Mouse (Mus musculus) liver, embryonic 12.5 days (tissue): ENCODE data around the gene Scp2. TPM values are rescaled to one million over a fixed set of nuclear protein-coding genes. Genes with fewer than 3 reads are reported as not detected.
A peak's percentile ranks its signal among the peaks of the same experiment; 100 is the strongest.

Source experiments
- ATAC-seq: fragments of 200-750 bp; cut with Nextera tagmentation; 2 replicates; pipeline ENCODE4 v1.8.0; 2017; ENCODE audit warnings: moderate number of reproducible peaks, mild to moderate bottlenecking, moderate library complexity
- H3K27ac ChIP-seq: fragments of 300-500 bp; sonication (generic); 2 replicates; pipeline ENCODE4 v1.5.1; 2016; ENCODE audit warnings: mild to moderate bottlenecking
- H3K27me3 ChIP-seq: fragments of 300-500 bp; sonication (generic); replicated peaks from 2 replicates; pipeline ENCODE4 v1.6.1; 2016; ENCODE audit warnings: mild to moderate bottlenecking, moderate library complexity
- H3K36me3 ChIP-seq: fragments of 300-500 bp; sonication (generic); 2 replicates; pipeline ENCODE4 v1.6.1; 2016; ENCODE audit warnings: mild to moderate bottlenecking, moderate library complexity
- H3K4me1 ChIP-seq: fragments of 300-500 bp; sonication (generic); 2 replicates; pipeline ENCODE4 v1.6.1; 2016
- H3K4me2 ChIP-seq: fragments of 300-500 bp; sonication (generic); 2 replicates; pipeline ENCODE4 v1.6.1; 2016; ENCODE audit warnings: mild to moderate bottlenecking, moderate library complexity
- H3K4me3 ChIP-seq: fragments of 300-500 bp; sonication (generic); 2 replicates; pipeline ENCODE4 v1.5.1; 2016; ENCODE audit warnings: mild to moderate bottlenecking, moderate library complexity
- H3K9ac ChIP-seq: fragments of 300-500 bp; sonication (generic); 2 replicates; pipeline ENCODE4 v1.6.1; 2016; ENCODE audit warnings: mild to moderate bottlenecking, moderate library complexity
- H3K9me3 ChIP-seq: fragments of 300-500 bp; sonication (generic); replicated peaks from 2 replicates; pipeline ENCODE4 v1.6.1; 2016; ENCODE audit warnings: mild to moderate bottlenecking, moderate library complexity
- WGBS: fragments of 180-500 bp; shearing (Covaris S2); methylation state at CpG from one replicate; pipeline ENCODE4 v1.1.7; 2016; ENCODE audit not compliant: insufficient replicate concordance; 5-methylcytosine and 5-hydroxymethylcytosine counted together
- polyA plus RNA-seq: library from polyadenylated mRNA; unstranded; fragments of >200 nt; fragmentation: Nextera tagmentation; extraction: Ambion mirVana; gene quantifications from 2 replicates; pipeline ENCODE4 v1.2.1, GENCODE M21; 2016

Gene Scp2
- polyA plus RNA-seq, 1 experiment from 2014 or later: 198 TPM

- Histone ChIP-seq H3K9me3 (no peaks in the 10 kb centered on the region), H3K4me2 (peak overlapping the region; percentile 83), H3K4me3 (peak overlapping the region; percentile 69), H3K4me1 (peaks cover 40% of the 10 kb centered on the region), H3K27me3 (no peaks in the 10 kb centered on the region), H3K9ac (peak overlapping the region; percentile 75), H3K36me3 (peaks cover 31% of the 10 kb centered on the region), H3K27ac (peak overlapping the region; percentile 68)
- no peak; the same call in 1 of the 2 replicates for ATAC-seq
- 7% methylated on average over 8 of the region's 8 CpGs for WGBS
Observed at GRCm38 (mm10) chr4:108070723-108071122, 74.1 kb downstream of the Scp2 start.

GRCm38 (mm10) chr4:108070286-108070685 is 74.5 kb downstream of the Scp2 start:
- Histone ChIP-seq H3K4me3 (peak overlapping the region; percentile 69), H3K4me2 (peak overlapping the region; percentile 83), H3K27me3 (no peaks in the 10 kb centered on the region), H3K9me3 (no peaks in the 10 kb centered on the region), H3K27ac (peak overlapping the region; percentile 68), H3K36me3 (peaks cover 35% of the 10 kb centered on the region), H3K4me1 (peaks cover 44% of the 10 kb centered on the region), H3K9ac (peak overlapping the region; percentile 75)
- 51% methylated on average over 4 of the region's 4 CpGs for WGBS
- no peak for ATAC-seq

GRCm38 (mm10) chr4:108068081-108068480 is 76.7 kb downstream of the Scp2 start:
- H3K9ac ChIP-seq: no peak overlapping the region
- peaks cover 48% of the 10 kb centered on the region for H3K36me3 ChIP-seq
- no peak for ATAC-seq
- H3K27me3 ChIP-seq: no peaks in the 10 kb centered on the region
- no peak overlapping the region for H3K27ac ChIP-seq
- no peaks in the 10 kb centered on the region for H3K9me3 ChIP-seq
- H3K4me2 ChIP-seq: no peak overlapping the region; the same call in 1 of the 2 replicates
- H3K4me1 ChIP-seq: peaks cover 54% of the 10 kb centered on the region
- no peak overlapping the region for H3K4me3 ChIP-seq
- WGBS: 77% methylated on average over 2 of the region's 2 CpGs

- no peak overlapping the region for H3K4me2 ChIP-seq
- 78% methylated on average over 7 of the region's 7 CpGs for WGBS
- 0 out of 2 replicates have a peak, but pooled peaks cover 4% of the 10 kb centered on the region for H3K9me3 ChIP-seq
- H3K9ac ChIP-seq: no peak overlapping the region
- H3K36me3 ChIP-seq: peaks cover 56% of the 10 kb centered on the region
- peak overlapping the region; percentile 58 for H3K27ac ChIP-seq
- H3K4me1 ChIP-seq: peaks cover 51% of the 10 kb centered on the region
- H3K27me3 ChIP-seq: no peaks in the 10 kb centered on the region
- H3K4me3 ChIP-seq: no peak overlapping the region
- no peak for ATAC-seq
Observed at GRCm38 (mm10) chr4:108067261-108067660, 77.5 kb downstream of the Scp2 start.

GRCm38 (mm10) chr4:108066569-108066968 is 78.2 kb downstream of the Scp2 start:
- Histone ChIP-seq H3K4me1 (peaks cover 46% of the 10 kb centered on the region), H3K4me3 (no peak overlapping the region), H3K27ac (no peak overlapping the region), H3K9ac (no peak overlapping the region), H3K9me3 (0 out of 2 replicates have a peak, but pooled peaks cover 4% of the 10 kb centered on the region), H3K36me3 (peaks cover 60% of the 10 kb centered on the region), H3K4me2 (no peak overlapping the region), H3K27me3 (no peaks in the 10 kb centered on the region)
- no peak for ATAC-seq
- 72% methylated on average over 4 of the region's 4 CpGs for WGBS

GRCm38 (mm10) chr4:108065176-108065844 is 79.5 kb downstream of the Scp2 start:
- Histone ChIP-seq H3K9ac (no peak overlapping the region), H3K27me3 (no peaks in the 10 kb centered on the region), H3K4me3 (no peak overlapping the region), H3K4me1 (peaks cover 39% of the 10 kb centered on the region), H3K9me3 (0 out of 2 replicates have a peak, but pooled peaks cover 4% of the 10 kb centered on the region), H3K27ac (no peak overlapping the region), H3K36me3 (peaks cover 72% of the 10 kb centered on the region), H3K4me2 (no peak overlapping the region)
- WGBS: 67% methylated on average over 2 of the region's 2 CpGs
- no peak for ATAC-seq

GRCm38 (mm10) chr4:108063616-108064015 is 81.2 kb downstream of the Scp2 start:
- Histone ChIP-seq H3K36me3 (peaks cover 81% of the 10 kb centered on the region), H3K4me2 (no peak overlapping the region)
- WGBS: 77% methylated on average over 6 of the region's 6 CpGs

GRCm38 (mm10) chr4:108062524-108062923 is 82.3 kb downstream of the Scp2 start:
- no peak for ATAC-seq
- 85% methylated on average over 5 of the region's 5 CpGs for WGBS
- H3K27ac ChIP-seq: no peak overlapping the region
- no peak overlapping the region for H3K4me2 ChIP-seq
- peaks cover 18% of the 10 kb centered on the region; the same call in 1 of the 2 replicates for H3K4me1 ChIP-seq
- H3K9ac ChIP-seq: no peak overlapping the region
- peaks cover 82% of the 10 kb centered on the region for H3K36me3 ChIP-seq
- no peak overlapping the region for H3K4me3 ChIP-seq
- H3K27me3 ChIP-seq: no peaks in the 10 kb centered on the region
- H3K9me3 ChIP-seq: 0 out of 2 replicates have a peak, but pooled peaks cover 4% of the 10 kb centered on the region

More at GRCm38 (mm10) chr4:108063616-108064015, 81.2 kb downstream of the Scp2 start:
- no peak overlapping the region for H3K4me3 ChIP-seq
- peaks cover 23% of the 10 kb centered on the region; the same call in 1 of the 2 replicates for H3K4me1 ChIP-seq
- H3K9me3 ChIP-seq: 0 out of 2 replicates have a peak, but pooled peaks cover 4% of the 10 kb centered on the region
- 0 out of 2 replicates have a peak overlapping the region, but pooled peaks have one; percentile 30 for H3K27ac ChIP-seq
- no peaks in the 10 kb centered on the region for H3K27me3 ChIP-seq
- H3K9ac ChIP-seq: no peak overlapping the region
- no peak for ATAC-seq

- 84% methylated on average over 4 of the region's 4 CpGs for WGBS
- H3K9me3 ChIP-seq: 0 out of 2 replicates have a peak, but pooled peaks cover 4% of the 10 kb centered on the region
- peaks cover 74% of the 10 kb centered on the region for H3K36me3 ChIP-seq
- no peak overlapping the region for H3K27ac ChIP-seq
- no peak overlapping the region for H3K4me2 ChIP-seq
- H3K4me3 ChIP-seq: no peak overlapping the region
- no peak overlapping the region for H3K9ac ChIP-seq
- H3K27me3 ChIP-seq: no peaks in the 10 kb centered on the region
- no peak for ATAC-seq
- peaks cover 14% of the 10 kb centered on the region; the same call in 1 of the 2 replicates for H3K4me1 ChIP-seq
Observed at GRCm38 (mm10) chr4:108060774-108061173, 84.0 kb downstream of the Scp2 start.

- Histone ChIP-seq H3K36me3 (peaks cover 77% of the 10 kb centered on the region), H3K4me2 (no peak overlapping the region), H3K27ac (no peak overlapping the region), H3K4me3 (no peak overlapping the region), H3K9ac (no peak overlapping the region), H3K4me1 (0 out of 2 replicates have a peak, but pooled peaks cover 5% of the 10 kb centered on the region), H3K27me3 (no peaks in the 10 kb centered on the region), H3K9me3 (0 out of 2 replicates have a peak, but pooled peaks cover 4% of the 10 kb centered on the region)
- ATAC-seq: no peak
- 83% methylated on average over 19 of the region's 19 CpGs for WGBS
Observed at GRCm38 (mm10) chr4:108059601-108060379, 85.0 kb downstream of the Scp2 start.

- Histone ChIP-seq H3K36me3 (peaks cover 84% of the 10 kb centered on the region), H3K27ac (no peak overlapping the region), H3K4me3 (no peak overlapping the region), H3K4me1 (peaks cover under 1% of the 10 kb centered on the region), H3K9me3 (0 out of 2 replicates have a peak, but pooled peaks cover 4% of the 10 kb centered on the region), H3K9ac (no peak overlapping the region), H3K27me3 (no peaks in the 10 kb centered on the region), H3K4me2 (no peak overlapping the region)
- ATAC-seq: no peak
- WGBS: 63% methylated on average over 10 of the region's 10 CpGs
Observed at GRCm38 (mm10) chr4:108058166-108058565, 86.6 kb downstream of the Scp2 start.

- Histone ChIP-seq H3K36me3 (peaks cover 84% of the 10 kb centered on the region), H3K4me1 (peaks cover 10% of the 10 kb centered on the region), H3K27ac (no peak overlapping the region), H3K9me3 (0 out of 2 replicates have a peak, but pooled peaks cover under 1% of the 10 kb centered on the region), H3K27me3 (no peaks in the 10 kb centered on the region), H3K9ac (no peak overlapping the region), H3K4me2 (no peak overlapping the region), H3K4me3 (no peak overlapping the region)
- ATAC-seq: no peak
- WGBS: 76% methylated on average over 2 of the region's 2 CpGs
Observed at GRCm38 (mm10) chr4:108057247-108057646, 87.6 kb downstream of the Scp2 start.
